Mouse (Mus musculus): Measurements from ENCODE around the gene Vmn1r75. TPM values are rescaled to one million over a fixed set of nuclear protein-coding genes. Genes with fewer than 3 reads are reported as not detected.

Vmn1r75 gene
- not detected in 2 replicates for total RNA-seq (2015)
- total RNA-seq (2017), result not detected in 2 replicates

GRCm38 (mm10) chr7:11874330-11874729, at the start of gene Vmn1r75:
Gene Vmn1r75, plus strand, starts transcription at chr7:11874630.
- ATAC-seq (ENCODE audit: poor library complexity, severe bottlenecking), result no peak

DNA sequence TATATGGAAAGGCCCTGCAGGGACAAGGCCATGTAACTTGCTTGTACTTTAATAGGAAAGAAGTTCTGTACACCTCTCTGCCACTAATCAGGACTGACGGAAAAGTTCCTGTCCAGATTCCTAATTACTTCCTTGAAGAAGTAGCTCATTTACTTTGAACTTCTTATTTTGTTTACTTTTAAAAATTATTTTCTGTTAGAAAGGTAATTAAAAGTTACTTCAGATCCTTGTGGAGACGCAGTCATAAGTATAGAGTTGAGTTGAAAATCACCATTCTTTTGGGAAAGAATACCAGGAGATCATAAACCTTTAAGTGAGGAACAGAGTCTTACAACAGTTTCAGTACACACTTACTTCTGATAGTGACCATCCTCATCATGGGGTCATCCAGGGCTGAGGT, 40.8 kb upstream of the Vmn1r75 start, which contains the start of gene Vmn1r74:
Gene Vmn1r74, plus strand, starts transcription at position 301 of the 400 bp plus-strand sequence.
- no peak for ATAC-seq (ENCODE audit: poor library complexity, severe bottlenecking)

Other genes starting within 250 kb of the Vmn1r75 start
- not detected in 2 replicates for gene Vmn1r72, start 194.5 kb upstream of the Vmn1r75 start, total RNA-seq (2015)
- not detected in 2 replicates for gene Vmn1r72, start 194.5 kb upstream of the Vmn1r75 start, total RNA-seq (2017)
- not detected in 2 replicates for gene Vmn1r73, start 144.4 kb upstream of the Vmn1r75 start, total RNA-seq (2015)
- gene Vmn1r73, start 144.4 kb upstream of the Vmn1r75 start, total RNA-seq (2017), result not detected in 2 replicates
- gene Vmn1r74, start 40.6 kb upstream of the Vmn1r75 start, total RNA-seq (2015), result not detected in 2 replicates
- gene Vmn1r74, start 40.6 kb upstream of the Vmn1r75 start, total RNA-seq (2017), result not detected in 2 replicates
- not detected in 2 replicates for gene Vmn1r76, start 63.6 kb downstream of the Vmn1r75 start, total RNA-seq (2015)
- gene Vmn1r76, start 63.6 kb downstream of the Vmn1r75 start, total RNA-seq (2017), result not detected in 2 replicates
- gene Vmn1r77, start 162.1 kb downstream of the Vmn1r75 start, total RNA-seq (2015), result not detected in 2 replicates
- not detected in 2 replicates for gene Vmn1r77, start 162.1 kb downstream of the Vmn1r75 start, total RNA-seq (2017)